Mouse (Mus musculus): ENCODE data around the gene 9930104L06Rik. TPM values are rescaled to one million over a fixed set of nuclear protein-coding genes. Genes with fewer than 3 reads are reported as not detected.

The 9930104L06Rik gene
- polyA plus RNA-seq (2017; shearing (Covaris generic)): 14.6 TPM

GRCm38 (mm10) chr4:124936613-124937471 lies at the start of gene 9930104L06Rik:
Gene 9930104L06Rik (plus strand): TSS chr4:124937048.

GRCm38 (mm10) chr4:124939211-124939610 lies 2.4 kb downstream of the 9930104L06Rik start, which contains the start of gene Cdca8:
Gene Cdca8 (minus strand): TSS chr4:124939311.

GRCm38 (mm10) chr4:124985671-124986602 lies 49.1 kb downstream of the 9930104L06Rik start, which contains the start of gene Rspo1:
Gene Rspo1 (plus strand): TSS chr4:124986430.

Other genes starting within 250 kb of the 9930104L06Rik start
- 61.4 TPM for gene Utp11, start 243.4 kb upstream of the 9930104L06Rik start, polyA plus RNA-seq (2017; shearing (Covaris generic))
- 0.84 TPM for gene Fhl3, start 236.3 kb upstream of the 9930104L06Rik start, polyA plus RNA-seq (2017; shearing (Covaris generic))
- 133 TPM for gene Sf3a3, start 222.3 kb upstream of the 9930104L06Rik start, polyA plus RNA-seq (2017; shearing (Covaris generic))
- 124 TPM for gene Inpp5b, start 195.2 kb upstream of the 9930104L06Rik start, polyA plus RNA-seq (2017; shearing (Covaris generic))
- 17.9 TPM for gene Mtf1, start 134.9 kb upstream of the 9930104L06Rik start, polyA plus RNA-seq (2017; shearing (Covaris generic))
- 86.9 TPM for gene Yrdc, start 86.4 kb upstream of the 9930104L06Rik start, polyA plus RNA-seq (2017; shearing (Covaris generic))
- 25.3 TPM for gene 1110065P20Rik, start 85.9 kb upstream of the 9930104L06Rik start, polyA plus RNA-seq (2017; shearing (Covaris generic))
- gene Maneal, start 74.9 kb upstream of the 9930104L06Rik start, polyA plus RNA-seq (2017; shearing (Covaris generic)): 2.2 TPM
- gene Epha10, start 56.1 kb upstream of the 9930104L06Rik start, polyA plus RNA-seq (2017; shearing (Covaris generic)): 0.08 TPM
- gene Cdca8, start 2.3 kb downstream of the 9930104L06Rik start, polyA plus RNA-seq (2017; shearing (Covaris generic)): 6.8 TPM
- not detected for gene Rspo1, start 49.4 kb downstream of the 9930104L06Rik start, polyA plus RNA-seq (2017; shearing (Covaris generic))
- gene Gnl2, start 79.5 kb downstream of the 9930104L06Rik start, polyA plus RNA-seq (2017; shearing (Covaris generic)): 87.9 TPM
- gene Dnali1, start 128.7 kb downstream of the 9930104L06Rik start, polyA plus RNA-seq (2017; shearing (Covaris generic)): not detected
- gene Snip1, start 129.6 kb downstream of the 9930104L06Rik start, polyA plus RNA-seq (2017; shearing (Covaris generic)): 40.0 TPM
- gene Meaf6, start 148.1 kb downstream of the 9930104L06Rik start, polyA plus RNA-seq (2017; shearing (Covaris generic)): 51.2 TPM
- gene Zc3h12a, start 190.8 kb downstream of the 9930104L06Rik start, polyA plus RNA-seq (2017; shearing (Covaris generic)): 23.0 TPM

All from CD4-positive, CD25-positive, alpha-beta regulatory T cell (primary cell).